Mouse (Mus musculus): ENCODE data around the gene Tshz3. TPM values are rescaled to one million over a fixed set of nuclear protein-coding genes. Genes with fewer than 3 reads are reported as not detected.

Gene Tshz3
- total RNA-seq (2022) = 1 to 10 TPM; 4.4 to 7.5 (median 5.4) TPM

- DNase-seq = peak; percentile 54
These were observed at the start of gene Tshz3 for GRCm38 (mm10) chr7:36697856-36698588. Tshz3 (plus strand) TSS chr7:36698118.

DNA sequence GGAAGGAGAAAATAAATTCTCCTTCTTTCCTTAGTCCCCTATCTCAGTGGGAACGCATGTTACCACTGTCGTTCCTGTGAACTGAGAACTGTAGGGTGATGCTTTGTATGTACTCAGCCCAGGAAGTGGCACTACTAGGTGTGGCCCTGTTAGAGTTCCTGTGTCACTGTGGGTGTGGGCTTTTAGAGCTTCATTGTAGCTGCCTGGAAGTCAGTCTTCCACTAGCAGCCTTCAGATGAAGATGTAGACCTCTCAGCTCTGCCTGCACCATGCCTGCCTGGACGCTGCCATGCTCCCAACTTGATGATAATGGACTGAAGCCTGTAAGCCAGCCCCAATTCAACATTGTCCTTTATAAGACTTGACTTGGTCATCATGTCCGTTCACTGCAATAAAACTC, 42.0 kb upstream of the Tshz3 start:
- no peak for DNase-seq

- DNase-seq = no peak
These were observed 41.5 kb upstream of the Tshz3 start for GRCm38 (mm10) chr7:36656401-36656800.

DNA sequence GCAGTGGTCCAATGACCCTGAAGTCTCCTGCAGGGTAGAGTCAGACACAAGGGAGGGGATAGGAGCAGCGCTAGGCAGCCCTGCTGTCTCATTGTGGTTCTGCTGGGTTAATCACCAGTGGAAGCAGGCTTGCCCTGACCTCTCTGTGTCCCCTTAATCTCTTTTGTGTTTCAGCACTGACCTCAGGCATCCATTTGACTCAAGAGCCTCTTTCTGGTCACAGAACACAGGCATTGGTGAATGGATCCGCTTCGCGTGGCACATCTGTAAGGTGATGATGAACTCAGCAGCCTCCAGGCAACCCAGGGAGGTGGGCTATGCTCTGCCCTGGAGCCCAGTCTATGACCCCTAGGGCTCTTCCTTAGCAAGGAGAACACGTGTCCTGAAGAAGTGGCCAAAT, 39.6 kb upstream of the Tshz3 start:
- no peak for DNase-seq

DNA sequence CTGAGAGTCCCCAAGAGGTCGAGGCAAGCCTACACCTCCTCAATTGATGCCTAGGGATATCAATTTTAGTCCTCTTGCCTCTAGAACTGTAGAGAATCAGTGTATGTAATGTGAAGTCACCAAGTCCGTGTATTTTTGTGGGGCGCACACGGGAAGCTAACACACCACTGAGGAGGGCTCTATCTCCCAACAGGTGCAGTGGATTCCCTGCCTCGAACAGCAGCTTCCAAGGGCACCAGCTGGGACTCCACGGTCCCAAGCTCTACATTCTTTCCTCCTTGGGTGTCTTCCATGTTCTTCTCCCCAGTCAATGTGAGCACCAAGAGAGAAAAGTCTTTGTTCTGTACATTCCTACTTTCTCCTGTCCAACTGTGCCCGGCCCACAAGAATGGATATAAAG, 38.7 kb upstream of the Tshz3 start:
- DNase-seq = no peak

- no peak for DNase-seq
These were observed 37.3 kb upstream of the Tshz3 start for GRCm38 (mm10) chr7:36660654-36661053.

GRCm38 (mm10) chr7:36663431-36663830, 34.5 kb upstream of the Tshz3 start:
- no peak for DNase-seq

DNA sequence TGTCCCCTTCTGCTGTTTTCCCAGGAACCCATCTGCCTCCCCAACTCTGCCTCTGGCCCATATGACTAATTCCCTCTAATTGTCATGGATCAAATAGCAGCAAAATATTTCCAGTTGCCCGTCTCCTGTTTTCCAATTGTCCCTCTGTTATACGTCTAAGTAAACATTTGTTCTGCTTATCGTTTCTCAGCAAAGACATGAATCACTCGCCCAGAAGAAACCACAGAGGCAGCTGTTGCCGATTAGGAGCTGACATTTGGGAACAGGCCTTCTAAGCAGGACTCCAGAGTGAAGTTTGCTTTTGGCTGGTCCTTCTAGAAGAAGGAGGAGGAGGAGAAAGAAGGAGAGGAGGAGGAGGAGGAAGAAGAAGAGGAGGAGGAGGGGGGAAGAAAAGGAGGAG, 30.2 kb upstream of the Tshz3 start:
- no peak for DNase-seq

GRCm38 (mm10) chr7:36678031-36678430, 19.9 kb upstream of the Tshz3 start:
- DNase-seq = no peak

DNA sequence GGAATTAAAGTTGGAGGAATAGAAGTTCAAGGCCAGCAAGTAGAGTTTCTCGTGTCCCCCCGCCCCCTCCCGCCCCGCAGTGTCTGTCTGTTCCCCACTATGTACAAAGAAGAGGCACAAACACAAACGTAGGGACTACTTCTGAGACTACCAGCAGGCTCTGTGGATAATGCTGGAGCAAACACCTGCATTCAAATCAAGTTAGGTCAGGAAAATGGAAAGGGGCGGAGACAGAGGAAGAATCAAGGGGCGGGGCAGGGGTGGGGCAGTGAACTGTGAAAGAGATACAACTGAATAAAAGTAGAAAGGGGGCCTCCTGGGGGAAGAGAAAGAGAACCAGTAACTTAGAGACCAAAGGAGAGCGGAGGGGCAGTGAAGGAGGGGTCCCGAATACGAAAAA, 19.4 kb upstream of the Tshz3 start:
- DNase-seq = no peak

DNA sequence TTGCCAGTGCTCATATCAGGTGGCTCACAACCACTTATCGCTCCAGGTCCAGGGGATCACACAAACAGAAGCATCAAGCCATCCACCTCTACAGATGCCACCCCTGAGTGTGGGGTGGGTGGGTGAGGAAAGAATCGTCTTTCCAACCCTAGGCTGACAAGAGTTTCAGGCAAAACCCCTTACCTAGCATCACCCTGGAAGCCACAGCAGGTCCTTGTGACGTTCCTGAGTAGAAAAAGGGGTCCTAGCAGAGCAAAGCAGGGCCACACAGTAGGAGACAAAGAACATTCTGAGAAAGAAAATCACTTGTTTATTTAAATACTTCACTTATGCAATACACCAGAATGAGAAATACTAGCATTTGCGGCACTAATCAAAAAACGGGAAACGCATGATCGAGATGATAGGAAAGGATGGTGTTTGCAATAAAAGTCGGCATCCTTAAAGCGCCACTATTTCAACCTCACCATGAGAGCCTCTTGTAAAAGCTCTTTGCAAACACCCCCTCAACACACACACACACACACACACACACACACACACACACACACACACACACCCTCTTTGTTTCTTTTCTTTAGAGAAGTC, 18.8 kb upstream of the Tshz3 start:
- DNase-seq = no peak

DNA sequence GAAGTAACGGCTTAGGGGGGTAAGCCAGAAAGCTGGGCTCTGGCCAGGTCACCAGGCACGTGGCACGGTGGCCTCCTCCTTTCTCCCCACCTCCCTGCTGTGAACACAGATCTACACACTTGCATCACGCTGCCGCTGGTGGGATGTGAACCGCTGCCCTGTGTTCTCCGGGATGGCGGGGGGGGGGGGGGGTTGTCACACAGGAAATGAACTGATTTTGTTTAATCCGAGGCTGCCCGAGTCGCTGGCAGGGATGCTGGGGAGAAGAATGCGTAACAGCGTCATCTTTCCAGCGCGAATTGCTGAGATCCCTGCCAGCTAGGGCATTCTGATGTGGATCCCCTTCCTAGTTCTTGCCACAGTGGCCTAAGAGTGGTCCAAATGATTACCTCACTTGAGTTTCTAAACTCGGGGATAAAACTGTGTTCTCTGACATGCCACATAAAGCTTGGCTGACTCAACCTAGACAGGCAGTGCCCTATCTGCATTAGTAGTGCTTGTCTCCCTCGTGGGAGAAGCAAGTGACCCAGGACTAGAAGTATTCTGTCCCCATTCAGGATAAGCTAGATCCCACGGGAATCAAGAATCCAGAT, 18.0 kb upstream of the Tshz3 start:
- DNase-seq = no peak

DNA sequence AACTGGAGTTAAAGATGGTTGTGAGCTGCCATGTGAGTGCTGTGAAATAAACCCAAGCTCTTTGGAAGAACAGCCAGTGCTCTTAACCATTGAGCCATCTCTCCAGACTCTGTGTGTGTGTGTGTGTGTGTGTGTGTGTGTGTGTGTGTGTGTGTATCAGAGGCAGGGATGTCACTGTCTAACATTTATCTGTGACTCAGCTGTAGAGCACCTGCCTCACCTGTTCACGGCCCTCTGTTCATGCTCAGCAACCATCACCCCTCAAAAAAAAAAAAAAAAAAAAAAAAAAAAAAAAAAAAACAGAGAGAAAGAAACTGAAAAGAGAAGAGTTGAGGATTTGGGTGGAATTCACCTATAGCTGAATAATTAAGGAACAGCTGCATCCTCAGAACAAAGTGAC, 10.4 kb upstream of the Tshz3 start:
- DNase-seq = no peak

DNA sequence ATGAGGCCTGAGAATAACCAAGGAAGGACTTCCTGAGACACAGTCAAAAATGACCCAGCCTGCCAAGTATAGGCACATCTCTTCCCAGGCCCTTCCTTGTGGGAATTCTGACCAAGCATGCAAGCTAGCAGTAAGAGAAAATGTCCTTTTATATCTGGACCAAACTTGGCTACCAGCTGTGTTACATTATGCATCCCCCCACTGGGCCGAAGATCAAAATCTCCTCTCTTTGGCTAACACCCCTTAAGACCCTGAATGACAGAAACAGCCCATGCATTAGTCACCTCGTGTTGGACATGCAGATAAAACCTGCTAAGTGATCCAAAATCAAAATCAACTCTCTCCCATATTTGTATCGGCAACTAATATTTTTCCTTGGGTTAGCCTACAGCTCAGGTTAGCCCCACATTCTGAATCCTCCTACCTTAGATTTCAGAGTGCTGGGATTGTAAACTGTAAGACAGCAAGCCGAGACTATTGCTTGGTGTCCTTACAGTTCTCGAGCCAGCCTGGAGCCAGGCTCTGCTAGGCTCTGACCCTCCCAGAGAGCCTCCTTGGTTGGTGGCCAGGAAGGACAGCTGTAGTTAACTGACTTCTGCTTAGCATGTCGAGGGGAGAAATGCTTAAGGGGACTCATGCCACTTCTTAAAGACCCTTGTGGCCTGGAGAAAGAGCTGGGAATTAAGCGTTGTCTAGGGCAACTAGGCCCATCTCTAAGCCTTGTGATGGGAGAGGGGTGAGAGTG, 8.7 kb upstream of the Tshz3 start:
- no peak for DNase-seq

- no peak for DNase-seq
These were observed 7.4 kb upstream of the Tshz3 start for GRCm38 (mm10) chr7:36690551-36690950.

GRCm38 (mm10) chr7:36691617-36692016, 6.3 kb upstream of the Tshz3 start:
- no peak for DNase-seq

DNA sequence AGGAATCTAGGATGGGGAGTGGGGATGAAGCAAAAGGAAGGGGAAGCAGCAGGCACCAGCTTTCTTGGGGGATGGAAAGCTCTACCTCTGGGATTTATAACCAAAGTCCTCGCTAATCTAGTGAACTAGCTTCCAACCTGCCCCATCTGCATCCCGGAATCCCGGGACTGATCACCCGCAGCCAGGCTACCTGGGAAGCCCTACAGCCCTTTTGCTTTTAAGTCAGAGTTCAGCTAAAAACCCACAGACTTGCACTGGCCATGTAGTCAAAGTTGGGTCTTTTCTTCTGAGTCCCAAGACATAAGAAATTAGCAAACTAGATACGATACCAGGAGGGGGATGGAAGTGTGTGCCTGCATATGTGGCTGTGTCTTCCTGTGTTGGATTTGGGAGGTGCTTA, 5.5 kb upstream of the Tshz3 start:
- no peak for DNase-seq

DNA sequence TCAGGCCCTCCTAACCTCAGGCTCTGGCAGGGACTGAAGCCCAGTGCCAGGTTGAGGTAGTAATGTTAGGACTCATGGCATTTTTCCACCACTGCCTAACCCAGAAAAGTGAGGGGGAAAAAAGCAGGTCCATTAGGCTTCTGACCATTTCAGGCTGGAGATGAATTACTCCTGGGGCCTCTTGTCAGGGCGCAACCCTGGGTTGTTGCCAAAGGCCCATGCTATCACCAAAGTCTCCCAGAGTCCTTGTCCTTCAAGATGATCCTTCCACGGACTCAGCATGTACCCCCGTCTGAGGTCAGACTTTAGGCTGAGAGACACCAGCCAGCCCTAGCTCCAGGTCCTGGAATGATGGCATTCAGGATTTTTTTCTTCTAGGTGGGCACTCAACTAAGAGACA, 4.8 kb upstream of the Tshz3 start:
- DNase-seq = no peak

- DNase-seq = no peak
These were observed 3.2 kb upstream of the Tshz3 start for GRCm38 (mm10) chr7:36694642-36695191.

GRCm38 (mm10) chr7:36695276-36695675, 2.6 kb upstream of the Tshz3 start:
- no peak for DNase-seq

- DNase-seq = peak; percentile 21
These were observed 2.1 kb upstream of the Tshz3 start for GRCm38 (mm10) chr7:36695791-36696241.

- peak; percentile 19 for DNase-seq
These were observed 1.4 kb upstream of the Tshz3 start for GRCm38 (mm10) chr7:36696406-36697117.
